Mouse (Mus musculus) lung, postnatal 25 days (tissue): ENCODE measurements at regions not wholly inside any gene's neighbourhood (a gene's known extent, or its start where the extent isn't known, plus 50 kb on each side); places are given as distances from the start of the nearest gene placed in this dataset.
A peak's percentile ranks its signal among the peaks of the same experiment; 100 is the strongest.

ENCODE experiments used
- DNase-seq: peaks from one replicate; pipeline ENCODE4 v3.0.0; 2022; ENCODE audit warnings: low spot score

- peak; percentile 23 for DNase-seq
These were observed 166.2 kb downstream of the Cdh26 start for GRCm38 (mm10) chr2:178596312-178597083.

- DNase-seq = no peak
These were observed 166.7 kb downstream of the Cdh26 start for GRCm38 (mm10) chr2:178597084-178597470.

GRCm38 (mm10) chr2:178598371-178598770, 168.0 kb downstream of the Cdh26 start:
- no peak for DNase-seq

GRCm38 (mm10) chr2:178598836-178599235, 168.5 kb downstream of the Cdh26 start:
- DNase-seq = no peak

- DNase-seq = no peak
These were observed 173.1 kb downstream of the Cdh26 start for GRCm38 (mm10) chr2:178603443-178603842.

GRCm38 (mm10) chr2:178606733-178607132, 176.4 kb downstream of the Cdh26 start:
- DNase-seq = peak; percentile 68

GRCm38 (mm10) chr2:178610211-178610975, 180.1 kb downstream of the Cdh26 start:
- DNase-seq = no peak

- DNase-seq = no peak
These were observed 184.4 kb downstream of the Cdh26 start for GRCm38 (mm10) chr2:178614761-178615160.

- DNase-seq = no peak
These were observed 192.5 kb downstream of the Cdh26 start for GRCm38 (mm10) chr2:178622801-178623200.

- DNase-seq = no peak
These were observed 194.1 kb downstream of the Cdh26 start for GRCm38 (mm10) chr2:178624475-178624874.

- no peak for DNase-seq
These were observed 194.6 kb downstream of the Cdh26 start for GRCm38 (mm10) chr2:178624907-178625306.

GRCm38 (mm10) chr2:178629756-178630155, 199.4 kb downstream of the Cdh26 start:
- peak; percentile 24 for DNase-seq

- DNase-seq = no peak
These were observed 200.2 kb downstream of the Cdh26 start for GRCm38 (mm10) chr2:178630511-178630910.

- DNase-seq = no peak
These were observed 201.0 kb downstream of the Cdh26 start for GRCm38 (mm10) chr2:178631336-178631735.

GRCm38 (mm10) chr2:178631966-178632365, 201.6 kb downstream of the Cdh26 start:
- no peak for DNase-seq

- no peak for DNase-seq
These were observed 202.7 kb downstream of the Cdh26 start for GRCm38 (mm10) chr2:178632831-178633585.

- DNase-seq = no peak
These were observed 203.8 kb downstream of the Cdh26 start for GRCm38 (mm10) chr2:178634116-178634515.

- peak; percentile 10 for DNase-seq
These were observed 205.4 kb downstream of the Cdh26 start for GRCm38 (mm10) chr2:178635685-178636084.

- DNase-seq = no peak
These were observed 206.6 kb downstream of the Cdh26 start for GRCm38 (mm10) chr2:178636901-178637300.

GRCm38 (mm10) chr2:178642137-178643052, 212.1 kb downstream of the Cdh26 start:
- DNase-seq = peak; percentile 58

GRCm38 (mm10) chr2:178643053-178643402, 212.7 kb downstream of the Cdh26 start:
- no peak for DNase-seq

- no peak for DNase-seq
These were observed 213.5 kb downstream of the Cdh26 start for GRCm38 (mm10) chr2:178643841-178644240.
